In the genomic region with DNA sequence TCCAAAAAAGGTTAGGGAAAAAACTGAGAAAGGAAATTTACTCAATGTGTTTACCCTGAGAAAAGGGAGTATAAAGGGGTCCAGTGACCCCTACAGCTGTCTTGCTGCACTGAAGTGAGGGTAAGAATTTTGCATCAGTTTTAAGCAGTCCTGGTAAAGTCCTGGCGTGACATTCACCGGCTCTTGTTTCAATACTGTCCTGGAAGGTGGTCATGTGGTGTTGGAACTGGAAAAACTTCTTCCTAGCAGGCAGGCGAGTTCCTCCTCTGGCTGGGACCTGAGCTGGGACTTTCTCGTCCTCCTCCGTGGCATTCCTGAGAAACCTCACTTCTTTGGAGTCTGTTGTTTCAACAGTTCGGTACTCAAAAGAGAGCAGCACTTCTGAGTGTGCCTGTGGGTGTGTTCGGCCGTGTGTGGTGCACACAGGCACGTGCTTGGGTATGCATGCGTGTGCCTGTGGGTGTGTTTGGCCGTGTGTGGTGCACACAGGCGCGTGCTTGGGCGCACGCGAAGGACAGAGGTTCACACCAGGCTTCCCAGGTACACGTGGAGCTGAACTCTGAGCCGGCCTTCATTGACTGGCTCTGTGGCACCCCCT, we compare ENCODE assay signal across 25 mouse cellular contexts. TPM values are rescaled to one million over a fixed set of nuclear protein-coding genes. Genes with fewer than 3 reads are reported as not detected.
DNase-seq lines count a peak whose midpoint lies in the region; ATAC-seq and TF ChIP-seq lines count a peak whose summit lies in the region.
"Had no signal": no experiment of that assay in that cellular context is flagged by ENCODE, and none has a peak within 500 bp of the region (broad histone marks: within the 10 kb centered on the region; RNA-seq: fewer than 3 reads in every experiment).

No protein-coding gene starts in this region.

- TF ChIP-seq POLR2A in testis, adult 2 months (IDR thresholded peaks at IDR 0.05; ENCODE audit: control insufficient read depth, low read depth, low read length) = 0 out of 2 replicates have a peak, but pooled peaks have one; percentile 19

- 63% methylated on average over 18 of the region's 18 CpGs for whole genome bisulfite sequencing in heart, postnatal 0 days
- WGBS in kidney, embryonic 16.5 days = 44% methylated on average over 18 of the region's 18 CpGs
- 40% methylated on average over 18 of the region's 18 CpGs for WGBS in stomach, postnatal 0 days

- H3K9me3 ChIP-seq in heart, postnatal 0 days (replicated peaks; ENCODE audit: control insufficient read depth, low read length) = no peaks in the 10 kb centered on the region
- no peaks in the 10 kb centered on the region for H3K9me3 ChIP-seq in kidney, embryonic 16.5 days (ENCODE audit: low read length)
- no peaks in the 10 kb centered on the region for H3K9me3 ChIP-seq in stomach, postnatal 0 days (ENCODE audit: control insufficient read depth, low read length)
- H3K9me3 ChIP-seq: heart, embryonic 12.5 days; liver, embryonic 12.5 days had no signal

- DNase-seq in heart, postnatal 0 days (ENCODE audit: low spot score) = no peak
- no peak for DNase-seq in heart, adult 8-10 months (ENCODE audit: low spot score)
- no peak for DNase-seq in kidney, adult 18-20 months
- no peak for DNase-seq in testis, postnatal 14 days (ENCODE audit: low spot score)
- peak; percentile 29 for DNase-seq in stomach, postnatal 0 days (ENCODE audit: low spot score)
- DNase-seq in urinary bladder, postnatal 14 days (ENCODE audit: low spot score) = no peak
- DNase-seq: cerebellum, adult 8-10 months; gastrocnemius, postnatal 25 days; kidney, postnatal 25 days; left cerebral cortex, postnatal 4 days; lung, postnatal 14 days; right cerebral cortex, postnatal 14 days; thymus, postnatal 25 days had no signal

- no peak overlapping the region for H3K4me3 ChIP-seq in heart, postnatal 0 days (ENCODE audit: low read depth, low read length)
- no peak overlapping the region for H3K4me3 ChIP-seq in kidney, embryonic 16.5 days (ENCODE audit: low read length)
- no peak overlapping the region for H3K4me3 ChIP-seq in testis, adult 2 months (ENCODE audit: control insufficient read depth, low read depth, low read length)
- no peak overlapping the region for H3K4me3 ChIP-seq in stomach, postnatal 0 days (ENCODE audit: low read depth, low read length)
- H3K4me3 ChIP-seq: heart, embryonic 12.5 days; left cerebral cortex, adult 2 months; liver, embryonic 12.5 days had no signal

- TF ChIP-seq CTCF in heart, postnatal 0 days (IDR thresholded peaks at IDR 0.05; ENCODE audit: low read depth) = no peak
- TF ChIP-seq CTCF in testis, adult 2 months (IDR thresholded peaks at IDR 0.05; ENCODE audit: control insufficient read depth, insufficient read depth, insufficient replicate concordance, low read depth, low read length) = no peak
- peak; percentile 39 for TF ChIP-seq CTCF in stomach, postnatal 0 days (IDR thresholded peaks at IDR 0.05; ENCODE audit: low read depth)

- H3K4me1 ChIP-seq in heart, postnatal 0 days (ENCODE audit: control insufficient read depth, insufficient read depth) = peaks cover 8% of the 10 kb centered on the region; the same call in 1 of the 2 replicates
- peaks cover 7% of the 10 kb centered on the region for H3K4me1 ChIP-seq in kidney, embryonic 16.5 days (ENCODE audit: insufficient read depth, low read length)
- H3K4me1 ChIP-seq in testis, adult 2 months (ENCODE audit: control insufficient read depth, insufficient read depth, low read length) = no peaks in the 10 kb centered on the region
- H3K4me1 ChIP-seq in stomach, postnatal 0 days (replicated peaks; ENCODE audit: control insufficient read depth, insufficient read depth) = no peaks in the 10 kb centered on the region
- H3K4me1 ChIP-seq: liver, embryonic 12.5 days had no signal

- H3K9ac ChIP-seq in heart, postnatal 0 days (replicated peaks; ENCODE audit: low read depth, low read length) = no peak overlapping the region
- peak overlapping the region; percentile 13; the same call in 1 of the 2 replicates for H3K9ac ChIP-seq in kidney, embryonic 16.5 days (replicated peaks; ENCODE audit: low read length)
- H3K9ac ChIP-seq in stomach, postnatal 0 days (ENCODE audit: low read length) = no peak overlapping the region
- H3K9ac ChIP-seq: heart, embryonic 12.5 days; liver, embryonic 12.5 days had no signal

- ATAC-seq in heart, postnatal 0 days (ENCODE audit: insufficient read depth, low read depth) = no peak
- ATAC-seq in kidney, embryonic 16.5 days (ENCODE audit: low FRiP score, low TSS enrichment) = peak; percentile 71; the same call in 1 of the 2 replicates
- ATAC-seq in stomach, postnatal 0 days (ENCODE audit: low FRiP score, low TSS enrichment) = peak; percentile 16; the same call in 1 of the 2 replicates
- ATAC-seq: forebrain, embryonic 14.5 days; inflammation-experienced regulatory T-cells, adult 6 months; liver, embryonic 12.5 days had no signal

- no peak overlapping the region for H3K4me2 ChIP-seq in heart, postnatal 0 days (ENCODE audit: low read depth, low read length)
- H3K4me2 ChIP-seq in kidney, embryonic 16.5 days (replicated peaks; ENCODE audit: low read depth, low read length) = no peak overlapping the region
- H3K4me2 ChIP-seq in stomach, postnatal 0 days (replicated peaks; ENCODE audit: low read depth) = no peak overlapping the region
- H3K4me2 ChIP-seq: heart, embryonic 12.5 days; liver, embryonic 12.5 days had no signal

- H3K27ac ChIP-seq in heart, postnatal 0 days (ENCODE audit: low read depth) = peak overlapping the region; percentile 22
- H3K27ac ChIP-seq in kidney, embryonic 16.5 days (ENCODE audit: low read length) = 0 out of 2 replicates have a peak overlapping the region, but pooled peaks have one; percentile 27
- no peak overlapping the region for H3K27ac ChIP-seq in testis, adult 2 months (ENCODE audit: control insufficient read depth, insufficient read depth, low read depth, low read length)
- no peak overlapping the region for H3K27ac ChIP-seq in stomach, postnatal 0 days (replicated peaks)
- H3K27ac ChIP-seq: left cerebral cortex, adult 2 months; liver, embryonic 12.5 days had no signal

- H3K36me3 ChIP-seq in heart, postnatal 0 days (replicated peaks; ENCODE audit: control insufficient read depth, insufficient read depth, low read length) = peaks cover 6% of the 10 kb centered on the region; the same call in 1 of the 2 replicates
- peaks cover 9% of the 10 kb centered on the region for H3K36me3 ChIP-seq in kidney, embryonic 16.5 days (ENCODE audit: insufficient read depth, low read length)
- no peaks in the 10 kb centered on the region for H3K36me3 ChIP-seq in testis, adult 2 months (ENCODE audit: control insufficient read depth, insufficient read depth, low read length)
- H3K36me3 ChIP-seq in stomach, postnatal 0 days (ENCODE audit: control insufficient read depth, insufficient read depth, low read length) = no peaks in the 10 kb centered on the region

- H3K27me3 ChIP-seq in heart, postnatal 0 days (ENCODE audit: control insufficient read depth, insufficient read depth, low read length) = no peaks in the 10 kb centered on the region
- H3K27me3 ChIP-seq in kidney, embryonic 16.5 days (ENCODE audit: insufficient read depth, low read length) = no peaks in the 10 kb centered on the region
- H3K27me3 ChIP-seq in testis, adult 2 months (ENCODE audit: control insufficient read depth, insufficient read depth, low read length) = no peaks in the 10 kb centered on the region
- H3K27me3 ChIP-seq in stomach, postnatal 0 days (ENCODE audit: control insufficient read depth, insufficient read depth, low read length) = no peaks in the 10 kb centered on the region
- H3K27me3 ChIP-seq: heart, embryonic 12.5 days had no signal

- TF ChIP-seq EP300 in heart, postnatal 0 days (IDR thresholded peaks at IDR 0.05; ENCODE audit: low read depth) = no peak
- no peak for TF ChIP-seq EP300 in stomach, postnatal 0 days (optimal IDR thresholded peaks at IDR 0.05)

RNA-seq across cellular contexts. Expression of gene Higd1b, which starts 2.9 kb away (rescaled TPM):
- total RNA-seq in heart, postnatal 0 days (2014; rRNA removed; ENCODE audit: low replicate concordance) = 4.6 and 38.7 TPM in 2 replicates
- polyA plus RNA-seq in heart, postnatal 0 days (2015; fragmentation: Nextera tagmentation; extraction: Ambion mirVana) = 11.7 and 13.2 TPM in 2 replicates
- 10 to 100 TPM in 2 of 4 experiments, 1 to 10 TPM in 2; 6.3 to 15.9 (median 10.3) TPM for total RNA-seq in heart, adult 8-10 months (2022)
- 0.42 and 2.5 TPM in 2 replicates for polyA plus RNA-seq in kidney, embryonic 16.5 days (2015; fragmentation: Nextera tagmentation; extraction: Ambion mirVana)
- 1.0 and 1.3 TPM in 2 replicates for polyA plus RNA-seq in testis, adult 2 months (2012; rRNA removed)
- 3.2 and 5.9 TPM in 2 replicates for polyA plus RNA-seq in stomach, postnatal 0 days (2015; fragmentation: Nextera tagmentation; extraction: Ambion mirVana)
- total RNA-seq: megakaryocyte-erythroid progenitor cell, adult 5-6 weeks; neutrophil, adult 5-6 weeks had no signal
- polyA plus RNA-seq: heart, embryonic 12.5 days; inflammation-experienced regulatory T-cells, adult 6 months; liver, embryonic 12.5 days had no signal

RNA-seq across cellular contexts. Expression of gene Gjc1, which starts 13.3 kb away (rescaled TPM):
- total RNA-seq in heart, postnatal 0 days (2014; rRNA removed; ENCODE audit: low replicate concordance) = 19.2 and 29.4 TPM in 2 replicates
- 41.1 and 42.7 TPM in 2 replicates for polyA plus RNA-seq in heart, postnatal 0 days (2015; fragmentation: Nextera tagmentation; extraction: Ambion mirVana)
- 10 to 100 TPM; 13.9 to 25.4 (median 20.5) TPM for total RNA-seq in heart, adult 8-10 months (2022)
- 54.5 and 55.4 TPM in 2 replicates for polyA plus RNA-seq in kidney, embryonic 16.5 days (2015; fragmentation: Nextera tagmentation; extraction: Ambion mirVana)
- 9.9 and 10.1 TPM in 2 replicates for polyA plus RNA-seq in testis, adult 2 months (2012; rRNA removed)
- polyA plus RNA-seq in stomach, postnatal 0 days (2015; fragmentation: Nextera tagmentation; extraction: Ambion mirVana) = 18.1 and 21.1 TPM in 2 replicates
- total RNA-seq: megakaryocyte-erythroid progenitor cell, adult 5-6 weeks; neutrophil, adult 5-6 weeks had no signal
- polyA plus RNA-seq: inflammation-experienced regulatory T-cells, adult 6 months had no signal

RNA-seq across cellular contexts. Expression of gene Eftud2, which starts 48.0 kb away (rescaled TPM):
- total RNA-seq in heart, postnatal 0 days (2014; rRNA removed; ENCODE audit: low replicate concordance) = 36.6 and 42.6 TPM in 2 replicates
- 56.7 and 59.1 TPM in 2 replicates for polyA plus RNA-seq in heart, postnatal 0 days (2015; fragmentation: Nextera tagmentation; extraction: Ambion mirVana)
- 10 to 100 TPM; 33.4 to 37.9 (median 35.2) TPM for total RNA-seq in heart, adult 8-10 months (2022)
- 222 and 236 TPM in 2 replicates for polyA plus RNA-seq in kidney, embryonic 16.5 days (2015; fragmentation: Nextera tagmentation; extraction: Ambion mirVana)
- polyA plus RNA-seq in testis, adult 2 months (2012; rRNA removed) = 72.5 and 83.8 TPM in 2 replicates
- polyA plus RNA-seq in stomach, postnatal 0 days (2015; fragmentation: Nextera tagmentation; extraction: Ambion mirVana) = 62.0 and 65.2 TPM in 2 replicates

RNA-seq across cellular contexts. Expression of gene Ccdc103, which starts 48.2 kb away (rescaled TPM):
- not detected in 2 replicates for total RNA-seq in heart, postnatal 0 days (2014; rRNA removed; ENCODE audit: low replicate concordance)
- polyA plus RNA-seq in heart, postnatal 0 days (2015; fragmentation: Nextera tagmentation; extraction: Ambion mirVana) = 0.66 and 0.75 TPM in 2 replicates
- under 1 TPM in 3 of 4 experiments, not detected in 1; 0.30 to 0.35 (median 0.34) TPM for total RNA-seq in heart, adult 8-10 months (2022)
- polyA plus RNA-seq in kidney, embryonic 16.5 days (2015; fragmentation: Nextera tagmentation; extraction: Ambion mirVana) = 1.9 and 2.1 TPM in 2 replicates
- polyA plus RNA-seq in testis, adult 2 months (2012; rRNA removed) = 19.8 and 22.9 TPM in 2 replicates
- polyA plus RNA-seq in stomach, postnatal 0 days (2015; fragmentation: Nextera tagmentation; extraction: Ambion mirVana) = 0.30 and 0.56 TPM in 2 replicates
- total RNA-seq: gastrocnemius, postnatal 25 days; heart, postnatal 25 days; megakaryocyte-erythroid progenitor cell, adult 5-6 weeks; neutrophil, adult 5-6 weeks had no signal
- polyA plus RNA-seq: inflammation-experienced regulatory T-cells, adult 6 months had no signal

RNA-seq across cellular contexts. Expression of gene Fam187a, which starts 52.2 kb away (rescaled TPM):
- total RNA-seq in heart, postnatal 0 days (2014; rRNA removed; ENCODE audit: low replicate concordance) = not detected in 2 replicates
- not detected in 2 replicates for polyA plus RNA-seq in heart, postnatal 0 days (2015; fragmentation: Nextera tagmentation; extraction: Ambion mirVana)
- total RNA-seq in heart, adult 8-10 months (2022) = not detected
- not detected in 2 replicates for polyA plus RNA-seq in kidney, embryonic 16.5 days (2015; fragmentation: Nextera tagmentation; extraction: Ambion mirVana)
- polyA plus RNA-seq in testis, adult 2 months (2012; rRNA removed) = 18.7 and 19.2 TPM in 2 replicates
- not detected in 2 replicates for polyA plus RNA-seq in stomach, postnatal 0 days (2015; fragmentation: Nextera tagmentation; extraction: Ambion mirVana)
- total RNA-seq: adrenal gland, postnatal 4 days; gastrocnemius, postnatal 25 days; heart, postnatal 25 days; left cerebral cortex, adult 2 months; left cerebral cortex, postnatal 4 days; megakaryocyte-erythroid progenitor cell, adult 5-6 weeks; midbrain, postnatal 0 days; neutrophil, adult 5-6 weeks had no signal
- polyA plus RNA-seq: forebrain, embryonic 14.5 days; heart, embryonic 12.5 days; inflammation-experienced regulatory T-cells, adult 6 months; liver, embryonic 12.5 days had no signal

Comparison
In these comparisons a context has a peak if more than half of its experiments do, and no peak if none do; other contexts are left out.
1. H3K27ac ChIP-seq: peak in heart, postnatal 0 days (single experiment) and kidney, embryonic 16.5 days (single experiment); none in testis, adult 2 months (single experiment) and stomach, postnatal 0 days (single experiment).